Mouse (Mus musculus): ENCODE measurements around the gene Pde10a.

DNA sequence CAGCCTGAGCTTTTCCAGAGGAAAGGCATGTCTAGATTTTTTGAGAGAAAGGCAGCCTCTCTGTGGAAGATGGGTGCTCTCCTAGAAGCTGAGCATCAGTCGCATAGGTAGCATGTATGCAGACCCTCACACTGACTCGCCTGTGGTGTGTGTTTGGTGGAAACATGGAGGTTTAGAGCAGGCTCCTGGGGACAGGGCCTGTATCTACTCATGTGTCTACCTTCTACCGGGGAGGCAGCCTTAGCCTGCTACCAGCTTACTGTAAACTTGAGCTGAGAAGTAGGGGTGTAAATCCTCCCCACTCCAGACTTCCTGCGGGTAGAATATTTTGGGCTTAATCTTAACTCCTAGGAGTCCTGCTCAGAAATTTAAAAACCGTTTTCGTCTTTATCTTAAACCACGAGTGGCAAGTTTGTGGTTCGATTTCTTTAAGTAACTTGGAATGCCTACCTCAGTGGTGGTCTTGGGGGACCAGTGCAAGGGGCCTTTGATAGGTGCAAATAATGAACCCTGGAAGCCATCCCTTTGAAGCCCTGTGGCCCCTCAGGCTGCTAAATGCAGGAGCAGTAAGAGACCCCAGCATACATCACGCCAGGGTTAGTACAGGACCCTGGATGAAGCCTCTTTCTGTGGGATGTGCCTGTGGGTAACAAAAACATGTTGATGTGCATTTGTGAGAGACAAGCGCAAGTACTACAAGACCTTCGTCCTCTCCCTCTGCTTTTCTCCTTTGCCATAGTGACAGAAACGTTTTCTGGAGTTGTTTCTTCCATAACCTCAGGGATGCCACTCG is 367.2 kb downstream of the Pde10a start:
- TF ChIP-seq CTCF (IDR thresholded peaks at IDR 0.05; ENCODE audit: extremely low read depth, insufficient read depth, insufficient read length, insufficient replicate concordance) (no peak), POLR2A (IDR thresholded peaks at IDR 0.05; ENCODE audit: low read depth, low read length) (no peak)
